Mouse (Mus musculus): ENCODE results near the gene Sccpdh.
"Not testable (repeated sequence)": the region's sequence is repeated elsewhere in the genome, so short reads cannot be mapped to it uniquely, and the experiment has no call there.

Gene Sccpdh

GRCm38 (mm10) chr1:179668013-179668805 lies at the start of gene Sccpdh:
Sccpdh (plus strand) TSS chr1:179668210.
- peak; percentile 57 for DNase-seq (ENCODE audit: low spot score)

DNA sequence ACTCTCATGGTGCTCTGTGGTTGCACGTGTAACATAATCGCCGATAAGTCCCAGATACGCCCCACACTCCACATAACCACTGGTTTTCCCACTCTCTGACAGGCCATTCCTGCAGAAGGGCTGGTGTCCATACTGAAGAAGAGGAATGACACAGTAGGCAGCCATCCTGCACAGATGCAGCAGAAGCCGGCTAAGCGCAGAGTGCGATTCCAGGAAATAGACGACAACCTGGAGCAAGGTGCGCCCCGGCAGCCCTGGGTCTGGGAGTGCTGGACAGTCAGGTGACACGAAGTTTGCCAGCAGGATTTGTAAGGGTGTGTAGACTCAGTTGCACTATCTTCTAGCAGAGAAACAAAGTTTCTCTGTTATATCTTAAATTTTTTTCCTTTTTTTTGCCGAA lies 45.3 kb upstream of the Sccpdh start:
- no peak for DNase-seq (ENCODE audit: low spot score)

- peak; percentile 36 for DNase-seq (ENCODE audit: low spot score)
Measured at GRCm38 (mm10) chr1:179623657-179624056, 44.4 kb upstream of the Sccpdh start.

DNA sequence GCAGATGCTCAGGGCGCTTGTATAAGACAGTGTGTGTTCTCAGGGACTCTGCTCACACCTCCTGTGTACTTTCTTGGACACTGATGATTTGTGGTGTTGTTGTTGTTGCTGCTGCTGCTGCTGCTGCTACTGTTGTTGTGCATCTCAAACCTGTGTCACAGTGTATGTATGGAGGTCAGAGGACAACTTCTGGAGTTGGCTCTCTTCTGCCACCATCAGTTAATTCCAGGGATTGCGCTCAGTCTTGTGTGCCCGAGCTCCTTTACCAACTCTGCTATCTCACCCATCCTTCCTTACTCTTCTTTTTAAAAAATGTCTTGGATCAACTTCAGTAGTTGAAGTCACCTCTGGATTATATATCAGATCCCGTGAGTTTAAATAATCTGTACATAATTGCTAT lies 43.7 kb upstream of the Sccpdh start:
- DNase-seq (ENCODE audit: low spot score): peak; percentile 40

DNA sequence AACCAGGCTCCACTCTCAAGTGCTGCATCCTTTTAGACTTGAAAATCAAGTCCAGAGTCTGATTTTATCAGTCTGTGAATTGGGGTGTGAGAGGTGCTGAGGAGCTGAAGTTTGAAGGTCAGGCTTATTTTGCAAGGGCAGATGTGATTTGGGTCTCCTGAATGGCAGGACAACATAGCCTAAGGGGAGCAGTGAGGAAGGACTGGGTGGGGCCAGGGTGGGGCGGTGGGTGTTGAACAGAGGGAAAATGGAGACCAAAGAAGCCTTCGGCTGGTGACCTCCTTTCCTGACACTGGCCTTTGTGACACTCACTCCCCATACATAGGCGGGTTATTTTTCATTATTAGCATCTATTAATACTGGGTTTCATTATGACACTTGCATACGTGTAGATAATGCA lies 40.2 kb upstream of the Sccpdh start:
- DNase-seq (ENCODE audit: low spot score): no peak

- no peak for DNase-seq (ENCODE audit: low spot score)
Measured at GRCm38 (mm10) chr1:179628438-179629106, 39.4 kb upstream of the Sccpdh start.

DNA sequence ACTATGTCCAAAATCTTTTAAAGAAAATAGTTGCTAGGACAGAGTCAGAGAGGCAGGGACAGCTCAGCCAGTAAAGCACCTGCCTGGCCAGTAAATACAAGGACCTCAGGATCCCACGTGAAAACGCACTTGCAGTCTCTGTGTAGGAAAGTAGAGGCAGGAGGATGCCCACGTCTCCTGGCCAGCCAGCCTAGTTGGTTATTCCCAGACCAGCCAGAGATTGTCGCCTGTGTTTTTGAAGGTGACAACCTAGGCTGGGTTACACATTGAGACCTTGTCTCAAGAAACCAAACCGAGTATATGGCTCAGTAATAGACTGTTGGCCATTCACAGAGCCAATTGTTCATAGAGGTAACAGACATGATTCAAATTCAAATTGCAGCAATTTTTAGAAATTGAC lies 38.7 kb upstream of the Sccpdh start:
- no peak for DNase-seq (ENCODE audit: low spot score)

DNA sequence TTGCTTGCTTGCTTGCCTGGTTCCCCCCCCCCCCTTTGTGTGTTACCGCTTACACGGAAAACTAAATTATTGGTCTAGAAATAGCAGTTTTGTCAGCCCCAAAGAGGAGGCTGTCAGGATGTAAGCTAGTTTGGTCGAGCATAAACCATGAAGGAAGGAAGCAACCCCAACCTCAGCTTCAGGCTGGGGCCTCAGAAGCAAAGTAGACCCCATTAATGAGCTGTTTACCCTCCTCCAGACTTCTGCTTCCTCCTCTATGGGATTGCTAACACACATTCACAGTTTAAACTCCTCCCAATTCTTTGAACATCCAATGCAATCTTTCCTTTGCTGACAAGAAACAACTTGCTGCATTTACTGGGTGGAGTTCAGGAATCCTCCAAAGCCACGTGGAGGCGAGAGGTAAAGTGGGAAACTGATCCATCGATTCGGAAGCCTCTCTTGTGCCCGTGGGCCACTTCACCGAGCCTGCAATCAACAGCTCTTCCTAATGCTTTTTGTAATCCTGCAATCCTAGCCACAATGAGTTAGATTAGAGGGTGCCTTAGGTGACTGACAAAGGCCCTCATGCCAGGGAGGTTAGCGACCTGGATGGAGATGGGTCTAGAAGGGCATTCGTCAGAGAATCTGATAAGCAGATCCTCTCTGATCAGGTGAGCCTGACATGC lies 35.1 kb upstream of the Sccpdh start:
- no peak for DNase-seq (ENCODE audit: low spot score)

DNA sequence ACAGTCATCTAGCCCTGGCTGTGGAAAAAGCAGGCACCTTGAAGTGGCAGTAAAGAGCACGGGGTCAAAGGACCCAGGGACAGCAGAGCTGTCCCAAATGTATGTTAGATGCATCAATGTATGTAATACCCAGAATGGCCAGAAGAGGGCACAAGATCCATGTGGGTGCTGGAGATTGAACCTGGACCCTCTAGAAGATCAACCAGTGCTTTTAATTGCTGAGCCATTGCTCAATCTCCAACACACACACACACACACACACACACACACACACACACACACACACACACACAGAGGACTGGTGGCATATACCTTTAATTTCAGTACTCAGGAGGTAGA lies 34.6 kb upstream of the Sccpdh start:
- peak; percentile 8 for DNase-seq (ENCODE audit: low spot score)

- DNase-seq (ENCODE audit: low spot score): no peak
Measured at GRCm38 (mm10) chr1:179634159-179634558, 33.9 kb upstream of the Sccpdh start.

DNA sequence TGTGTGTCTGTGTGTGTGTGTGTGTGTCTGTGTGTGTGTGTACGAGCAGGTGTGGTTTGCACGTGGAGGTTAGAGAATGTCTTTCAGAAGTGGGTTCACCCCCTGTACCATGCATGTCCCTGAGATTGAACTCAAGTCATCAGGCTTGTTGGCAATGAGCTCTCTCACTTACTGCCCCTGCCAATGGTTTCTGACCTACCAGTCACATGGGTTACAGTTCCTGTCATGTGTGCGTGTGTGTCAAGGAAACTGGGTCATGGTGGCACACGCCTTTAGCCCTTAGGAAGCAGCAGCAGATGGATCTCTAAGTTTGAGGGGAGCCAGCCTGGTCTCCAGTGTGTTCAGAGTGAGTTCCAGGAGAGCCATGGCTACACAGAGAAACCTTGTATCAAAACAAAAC lies 25.3 kb upstream of the Sccpdh start:
- DNase-seq (ENCODE audit: low spot score): no peak

DNA sequence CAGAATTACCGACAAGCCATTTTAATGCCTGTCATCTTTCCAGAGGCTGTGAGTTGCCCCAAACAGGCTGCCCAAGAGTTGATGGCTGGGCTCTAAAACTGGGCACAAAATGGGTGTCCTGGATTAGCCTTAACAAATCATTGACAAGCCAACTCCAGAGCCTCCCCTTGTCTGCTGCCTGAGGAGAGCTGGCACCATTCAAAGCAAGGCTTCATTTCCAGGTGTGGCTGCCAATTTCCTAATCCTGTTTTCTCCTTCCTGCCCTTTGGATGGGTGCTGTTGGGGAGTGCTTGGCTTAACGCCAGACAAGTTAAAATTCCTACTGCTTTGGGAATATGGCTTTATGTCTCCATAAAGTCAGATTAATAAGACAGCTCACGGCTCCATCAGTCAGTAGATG lies 23.9 kb upstream of the Sccpdh start:
- DNase-seq (ENCODE audit: low spot score): no peak

- peak; percentile 60 for DNase-seq (ENCODE audit: low spot score)
Measured at GRCm38 (mm10) chr1:179645101-179645979, 22.7 kb upstream of the Sccpdh start.

DNA sequence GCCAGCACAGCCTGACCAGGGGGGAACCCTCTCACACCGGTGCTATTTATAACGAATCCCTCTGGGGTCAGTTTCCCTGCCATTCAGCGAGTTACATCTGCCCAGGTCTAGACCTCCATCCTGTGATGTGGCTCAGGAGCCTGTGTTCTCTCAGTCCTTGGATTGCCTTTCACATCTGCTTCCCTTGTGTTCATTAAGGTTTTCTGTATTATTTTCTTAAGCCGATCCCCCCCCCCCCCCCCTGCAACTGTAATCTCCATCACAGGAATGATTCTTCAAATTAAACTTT lies 22.1 kb upstream of the Sccpdh start:
- DNase-seq (ENCODE audit: low spot score): no peak

GRCm38 (mm10) chr1:179648678-179649077 lies 19.3 kb upstream of the Sccpdh start:
- DNase-seq (ENCODE audit: low spot score): not testable (repeated sequence)

GRCm38 (mm10) chr1:179649324-179649723 lies 18.7 kb upstream of the Sccpdh start:
- no peak for DNase-seq (ENCODE audit: low spot score)

GRCm38 (mm10) chr1:179650284-179650683 lies 17.7 kb upstream of the Sccpdh start:
- no peak for DNase-seq (ENCODE audit: low spot score)

GRCm38 (mm10) chr1:179651224-179651623 lies 16.8 kb upstream of the Sccpdh start:
- no peak for DNase-seq (ENCODE audit: low spot score)

DNA sequence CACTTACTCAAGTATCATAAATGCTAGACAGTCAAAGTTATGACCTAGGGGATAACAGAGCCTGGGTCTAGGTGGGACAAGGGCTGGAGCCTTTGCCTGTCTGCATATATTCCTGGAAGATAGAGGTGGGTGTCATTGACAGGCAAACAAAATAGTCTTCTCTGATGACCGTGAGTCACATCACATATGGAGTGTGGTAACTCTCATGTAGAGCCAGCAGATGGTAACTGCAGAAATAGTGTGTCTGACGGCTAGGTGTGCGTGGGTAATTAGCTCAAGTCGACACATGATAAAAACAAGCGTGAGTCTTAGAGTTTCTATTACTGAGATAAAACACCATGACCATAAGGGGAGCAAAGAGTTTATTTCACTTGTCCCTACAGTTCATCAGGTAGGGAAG lies 4.9 kb upstream of the Sccpdh start:
- DNase-seq (ENCODE audit: low spot score): no peak

DNA sequence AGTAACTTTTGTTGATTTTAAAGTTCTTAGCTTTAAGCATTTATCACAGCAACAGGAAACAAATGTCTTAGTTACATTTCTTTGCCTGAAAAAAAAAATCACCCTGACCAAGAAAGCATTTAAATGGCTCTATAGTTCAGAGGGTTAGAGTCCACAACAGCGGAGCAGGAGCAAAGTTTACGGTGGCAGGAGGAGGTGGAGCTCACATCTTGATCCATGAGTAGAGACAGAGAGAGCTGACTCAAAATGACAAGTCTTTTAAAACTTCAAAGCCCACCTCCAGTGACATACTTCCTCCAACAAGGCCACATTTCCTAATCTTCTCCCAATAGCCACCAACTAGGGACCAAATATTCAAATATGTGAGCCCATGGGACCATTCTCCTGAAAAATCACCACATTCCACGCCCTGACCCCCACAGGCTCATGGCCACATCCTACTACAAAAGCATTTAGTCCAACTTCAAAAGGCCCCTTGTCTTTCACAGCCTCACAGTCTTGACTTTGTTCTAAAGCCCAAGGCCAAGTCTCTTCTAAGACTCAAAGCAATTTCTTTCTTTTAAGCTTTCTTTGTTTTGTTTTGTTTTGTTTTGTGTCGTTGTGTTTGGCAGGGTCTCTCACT lies 3.6 kb upstream of the Sccpdh start:
- no peak for DNase-seq (ENCODE audit: low spot score)

DNA sequence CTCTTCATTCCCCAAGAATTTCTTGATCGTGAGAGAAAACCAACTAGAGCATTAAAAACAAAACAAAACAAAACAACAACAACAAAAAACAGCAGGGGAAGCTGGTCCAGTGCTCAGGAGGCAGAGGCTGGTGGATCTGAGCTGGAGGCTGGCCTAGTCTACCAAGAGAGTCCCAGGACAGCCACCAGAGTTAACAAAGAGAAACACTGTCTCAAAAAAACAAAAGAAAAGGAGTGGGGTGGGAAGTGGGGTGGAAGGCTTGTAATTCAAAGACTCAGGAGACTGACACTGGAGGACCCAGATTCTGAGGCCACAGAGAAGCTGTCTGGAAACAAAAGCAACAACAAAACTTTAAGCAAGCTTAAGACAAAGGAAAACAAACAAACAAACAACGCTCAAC lies 1.0 kb upstream of the Sccpdh start:
- DNase-seq (ENCODE audit: low spot score): no peak

DNA sequence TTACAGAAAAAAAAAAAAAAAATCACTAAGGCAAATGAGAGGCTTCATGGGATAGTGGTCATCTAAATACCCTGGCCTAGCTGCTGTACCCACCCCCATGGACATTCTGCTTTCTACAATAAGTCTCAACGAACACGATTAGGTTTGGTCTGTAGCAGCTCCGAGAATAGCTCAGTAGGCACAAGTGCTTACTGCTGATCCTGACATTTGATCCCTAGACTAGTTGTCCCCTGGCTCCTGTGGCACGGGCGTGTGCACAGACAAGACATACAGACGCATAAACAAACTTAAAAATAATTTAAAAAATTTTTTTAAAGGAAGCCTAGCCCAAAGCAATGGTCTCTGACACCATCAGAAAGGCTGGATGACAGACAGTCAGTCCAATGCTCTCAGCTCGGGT lies 560 bp upstream of the Sccpdh start:
- no peak for DNase-seq (ENCODE audit: low spot score)
